Mouse (Mus musculus): ENCODE data around the gene Zgrf1.

Zgrf1 gene

DNA sequence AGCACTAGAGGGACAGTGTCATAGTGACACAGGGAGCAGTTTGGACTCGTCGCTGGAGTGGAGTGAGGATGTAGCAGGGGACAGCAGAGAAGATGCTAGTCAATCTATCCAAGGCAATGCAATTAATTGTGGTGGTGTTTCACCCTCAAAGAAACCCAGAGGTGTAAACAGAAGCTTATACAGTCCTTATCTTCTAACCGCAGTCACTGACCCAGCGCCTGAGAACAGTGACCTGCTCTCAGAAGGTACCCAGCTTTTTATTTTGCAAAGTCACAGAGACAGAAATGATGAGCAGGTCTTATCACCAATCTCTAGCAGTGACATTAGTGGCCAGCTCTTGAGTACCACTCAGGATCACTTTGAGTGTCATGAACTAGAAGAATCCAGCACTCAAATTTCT is 9.7 kb downstream of the Zgrf1 start:
- DNase-seq, result no peak

GRCm38 (mm10) chr3:127565129-127565528 is 11.8 kb downstream of the Zgrf1 start:
- DNase-seq, result no peak

DNA sequence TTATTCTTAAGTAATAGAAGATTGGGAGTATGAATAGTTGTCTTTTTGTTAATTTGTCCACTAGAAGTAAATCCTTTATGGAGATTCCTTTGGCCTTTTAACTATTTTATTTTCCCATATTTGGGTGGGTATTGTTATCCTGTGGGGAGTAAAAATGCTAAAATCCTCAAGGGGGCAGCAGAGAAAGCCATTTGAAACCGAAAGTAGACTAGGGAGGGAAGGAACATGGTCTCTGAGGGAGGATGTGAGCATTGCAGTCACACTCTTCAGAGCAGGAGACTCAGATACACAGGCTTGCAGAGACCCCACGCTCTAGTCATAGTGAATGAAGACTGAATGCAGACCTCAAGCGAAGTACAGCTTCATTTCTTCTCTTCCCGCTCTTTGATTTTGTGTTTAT is 19.3 kb downstream of the Zgrf1 start:
- DNase-seq, result peak; percentile 52

- no peak for DNase-seq
These were observed 43.8 kb downstream of the Zgrf1 start for GRCm38 (mm10) chr3:127597136-127597535.

- DNase-seq, result no peak
These were observed 54.8 kb downstream of the Zgrf1 start for GRCm38 (mm10) chr3:127608109-127608508.

DNA sequence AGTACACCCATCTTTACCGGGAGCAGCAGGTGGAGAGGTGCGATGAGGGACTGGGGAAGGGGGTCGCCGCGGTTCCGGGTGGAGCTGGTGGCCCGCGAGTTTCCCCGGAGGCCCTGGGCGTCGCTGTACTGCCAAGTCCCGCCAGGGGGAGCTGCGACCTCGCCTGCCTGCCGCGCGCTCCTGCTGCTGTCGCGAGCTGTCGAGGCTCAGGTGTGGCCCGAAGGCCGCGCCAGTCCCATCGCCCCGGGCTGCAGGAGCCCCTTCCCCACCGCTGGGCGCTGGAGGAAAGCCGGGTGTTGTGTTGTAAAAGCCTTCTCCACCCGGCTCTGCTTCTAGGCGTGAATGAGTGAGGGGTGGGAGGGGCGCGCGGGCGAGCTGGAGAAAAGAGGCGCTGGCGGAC is 72.0 kb downstream of the Zgrf1 start:
- DNase-seq, result peak; percentile 81

DNA sequence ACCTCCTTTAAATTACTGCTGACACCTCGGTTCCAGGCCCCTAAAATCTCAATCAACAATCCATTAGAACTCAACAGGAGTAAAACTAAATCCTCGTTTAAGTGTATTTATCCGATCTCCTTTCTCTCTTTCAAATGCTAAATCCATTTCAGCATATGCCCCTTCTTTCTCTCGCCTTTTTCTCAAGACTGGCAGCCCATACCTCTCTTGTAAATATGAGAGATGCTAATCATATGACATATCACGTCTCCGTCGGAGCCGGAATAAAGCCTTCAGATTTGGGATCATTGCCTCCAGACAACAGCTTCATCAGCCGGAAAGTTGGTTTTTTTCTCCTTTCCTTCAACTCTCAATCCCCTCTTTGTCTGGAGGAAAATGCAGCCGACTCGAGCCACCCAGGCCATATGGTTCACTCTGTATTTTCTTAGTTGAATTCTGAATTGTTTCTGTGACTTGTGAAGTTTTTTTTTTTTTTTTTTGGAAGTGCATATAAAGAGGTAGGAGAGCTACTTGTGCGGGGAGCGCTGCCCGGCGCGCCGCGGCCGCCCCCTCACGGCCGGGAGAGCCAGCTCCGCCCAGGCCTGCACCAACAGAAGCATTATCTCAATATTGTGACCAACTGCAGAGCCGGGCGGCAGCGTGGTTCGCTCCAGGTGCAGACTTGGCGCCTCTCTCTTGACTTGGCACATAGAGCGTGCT is 72.6 kb downstream of the Zgrf1 start:
- no peak for DNase-seq

DNA sequence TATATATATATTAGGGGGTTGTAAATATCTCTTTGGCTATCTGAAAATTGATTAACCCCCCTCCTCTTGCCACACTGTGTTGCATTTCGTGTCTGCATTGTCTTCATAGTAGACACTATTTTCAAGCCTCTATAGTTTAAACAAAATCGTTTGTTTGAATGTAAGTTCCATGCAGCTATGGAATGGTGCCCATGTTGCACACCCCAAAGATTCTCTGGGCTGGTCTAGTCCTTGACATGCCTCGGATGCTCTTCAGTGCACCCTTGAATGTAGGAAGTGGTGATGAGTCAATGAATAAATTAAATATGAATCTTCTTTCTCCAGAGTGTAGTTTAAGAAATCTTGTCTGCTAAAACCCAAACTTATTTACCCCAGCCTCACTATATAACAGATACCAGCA is 73.2 kb downstream of the Zgrf1 start:
- no peak for DNase-seq

GRCm38 (mm10) chr3:127627151-127627955 is 74.1 kb downstream of the Zgrf1 start:
- no peak for DNase-seq

- DNase-seq, result no peak
These were observed 74.6 kb downstream of the Zgrf1 start for GRCm38 (mm10) chr3:127627956-127628310.

GRCm38 (mm10) chr3:127628311-127629184 is 75.3 kb downstream of the Zgrf1 start:
- no peak for DNase-seq

DNA sequence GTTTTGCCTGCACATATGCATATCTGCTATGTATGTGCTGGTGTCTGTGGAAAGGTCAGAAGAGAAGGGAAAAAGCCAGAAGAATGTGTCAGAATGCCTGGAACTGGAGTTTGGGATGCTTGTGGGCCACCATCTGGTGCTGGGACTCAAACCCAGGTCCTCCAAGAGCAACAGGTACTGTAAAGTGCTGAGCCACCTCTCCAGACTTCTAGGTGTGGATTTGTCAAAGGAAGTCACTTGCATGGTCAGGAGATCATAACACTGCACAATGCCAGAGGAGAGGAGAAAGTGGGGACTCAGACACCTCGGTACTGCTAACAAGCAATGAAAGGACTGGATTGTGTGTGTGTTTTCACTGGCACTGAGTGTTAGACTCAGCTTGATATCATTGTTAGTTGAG is 76.9 kb downstream of the Zgrf1 start:
- DNase-seq, result no peak

- DNase-seq, result no peak
These were observed 77.6 kb downstream of the Zgrf1 start for GRCm38 (mm10) chr3:127630735-127631372.

- DNase-seq, result no peak
These were observed 78.3 kb downstream of the Zgrf1 start for GRCm38 (mm10) chr3:127631582-127631981.

DNA sequence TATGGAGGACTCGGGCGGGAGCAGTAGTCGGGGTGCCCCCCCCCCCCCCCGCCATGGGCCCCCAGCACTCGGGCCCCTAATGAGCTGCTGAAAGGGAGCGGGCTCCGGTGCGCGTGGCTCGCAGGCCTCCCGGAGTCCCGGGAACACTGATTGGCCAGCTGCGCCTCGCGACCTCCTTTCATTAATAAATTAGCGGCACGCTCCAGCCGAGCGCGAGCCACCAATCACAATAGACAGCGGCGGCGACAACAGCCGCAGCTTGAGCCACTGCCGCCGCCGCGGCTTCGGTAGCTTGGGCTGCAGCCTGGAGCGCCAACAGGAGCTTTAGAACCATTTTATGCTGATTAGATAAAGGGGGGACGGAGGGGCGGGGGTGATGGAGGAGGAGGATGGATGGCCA is 79.2 kb downstream of the Zgrf1 start:
- DNase-seq, result peak; percentile 14

DNA sequence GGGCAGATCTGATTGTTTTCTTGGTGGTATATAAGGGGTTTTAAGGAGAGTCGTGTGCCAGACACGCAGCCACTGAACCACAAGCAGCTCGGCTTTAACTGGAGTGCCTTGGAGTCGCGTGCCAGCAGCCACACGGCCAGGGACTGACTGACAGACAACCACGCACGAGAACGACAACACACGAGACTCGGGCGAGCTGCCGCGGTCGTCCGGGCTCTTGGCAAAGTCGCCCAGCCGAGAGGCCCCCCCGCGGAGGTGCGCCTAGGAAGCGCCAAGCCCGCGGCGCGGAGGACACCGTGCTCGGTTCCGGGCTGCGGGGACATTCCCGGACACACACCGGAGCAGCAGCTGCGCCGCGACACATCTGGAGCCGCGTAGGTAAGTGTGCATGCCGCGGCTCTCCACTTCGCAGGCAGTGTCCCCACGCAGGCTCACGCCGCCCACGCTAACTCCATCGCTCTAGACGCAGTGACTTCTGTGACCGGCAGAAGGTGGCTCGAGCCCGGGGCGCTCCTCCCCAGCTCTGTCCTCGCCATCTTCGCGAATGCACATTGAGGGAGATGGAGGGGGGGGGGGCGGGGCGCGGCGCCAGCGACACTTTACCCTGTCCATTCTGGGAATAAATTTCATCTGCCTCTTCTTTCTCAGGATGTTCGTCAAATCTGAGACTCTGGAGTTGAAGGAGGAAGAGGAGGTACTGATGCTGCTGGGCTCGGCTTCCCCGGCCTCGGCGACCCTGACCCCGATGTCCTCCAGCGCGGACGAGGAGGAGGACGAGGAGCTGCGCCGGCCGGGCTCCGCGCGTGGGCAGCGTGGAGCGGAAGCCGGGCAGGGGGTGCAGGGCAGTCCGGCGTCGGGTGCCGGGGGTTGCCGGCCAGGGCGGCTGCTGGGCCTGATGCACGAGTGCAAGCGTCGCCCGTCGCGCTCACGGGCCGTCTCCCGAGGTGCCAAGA is 80.1 kb downstream of the Zgrf1 start, which contains the start of gene Neurog2:
Gene Neurog2 (plus strand): TSS at position 56 of the 953 bp plus-strand sequence.
- DNase-seq, result no peak

GRCm38 (mm10) chr3:127634101-127634983 is 81.1 kb downstream of the Zgrf1 start:
- DNase-seq, result peak; percentile 80

DNA sequence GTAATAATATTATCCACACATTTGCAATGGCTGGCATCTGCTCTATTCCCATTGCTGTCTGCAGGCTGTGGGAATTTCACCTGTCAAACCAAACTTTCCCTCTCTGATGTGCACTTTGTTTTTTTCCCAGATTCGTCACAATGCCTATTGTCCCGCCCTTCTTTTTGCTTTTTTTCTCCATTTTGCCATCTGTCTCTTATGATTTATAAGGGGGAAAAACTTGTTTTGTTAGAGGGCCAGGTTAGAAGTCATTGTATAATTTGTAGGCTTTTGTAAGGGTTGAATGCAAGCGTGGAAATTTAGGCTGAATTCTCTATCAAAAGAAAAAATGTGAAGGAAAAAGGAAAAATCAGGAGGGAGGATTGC is 81.7 kb downstream of the Zgrf1 start:
- DNase-seq, result no peak

GRCm38 (mm10) chr3:127639875-127640761 is 86.8 kb downstream of the Zgrf1 start:
- DNase-seq, result peak; percentile 40

All from lung, postnatal 14 days (tissue).